Mouse (Mus musculus) bone marrow, adult 2 months (tissue): ENCODE results near the gene Fgfr2.

Experiments
- CTCF ChIP-seq: fragments of 200-500 bp; IDR thresholded peaks from 2 replicates; pipeline ENCODE4 v1.5.1; 2011; ENCODE audit warnings: low read length, control low read depth; ENCODE audit not compliant: control insufficient read depth, insufficient read depth
- POLR2A ChIP-seq: fragments of 200-500 bp; IDR thresholded peaks from 2 replicates; pipeline ENCODE4 v1.6.1; 2011; ENCODE audit warnings: low read depth, mild to moderate bottlenecking, control low read depth, low read length, borderline replicate concordance; ENCODE audit not compliant: control insufficient read depth

DNA sequence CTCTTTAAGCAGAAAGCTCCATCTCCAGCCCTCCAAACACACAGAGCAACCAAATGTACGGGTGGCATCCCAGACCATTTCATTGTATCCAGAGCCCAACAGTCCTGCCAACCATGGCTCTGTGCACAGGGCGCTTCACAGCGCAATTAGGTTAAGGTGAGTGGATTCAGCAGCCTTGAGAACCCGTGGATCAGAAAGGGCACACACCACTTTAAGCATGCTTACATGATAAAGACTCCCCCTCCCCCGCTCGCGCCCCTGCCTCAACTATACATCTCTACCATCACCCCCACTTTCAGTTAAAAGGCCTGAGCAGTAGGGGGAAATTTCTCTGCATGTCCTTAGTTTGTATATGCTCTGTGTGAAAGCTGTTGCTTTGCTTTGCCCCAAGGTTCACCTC, 2785.5 kb downstream of the Fgfr2 start:
- TF ChIP-seq CTCF: no peak
- no peak for TF ChIP-seq POLR2A
